Mouse (Mus musculus): ENCODE results near the gene 1700029J07Rik.

The 1700029J07Rik gene

GRCm38 (mm10) chr8:45975126-45975836, at the start of gene 1700029J07Rik, which contains the start of gene Ufsp2:
1700029J07Rik (minus strand) TSS chr8:45975252.
Ufsp2 (plus strand) TSS chr8:45975528.
- peak; percentile 96 for DNase-seq (ENCODE audit: low spot score in 2 of 2)

DNA sequence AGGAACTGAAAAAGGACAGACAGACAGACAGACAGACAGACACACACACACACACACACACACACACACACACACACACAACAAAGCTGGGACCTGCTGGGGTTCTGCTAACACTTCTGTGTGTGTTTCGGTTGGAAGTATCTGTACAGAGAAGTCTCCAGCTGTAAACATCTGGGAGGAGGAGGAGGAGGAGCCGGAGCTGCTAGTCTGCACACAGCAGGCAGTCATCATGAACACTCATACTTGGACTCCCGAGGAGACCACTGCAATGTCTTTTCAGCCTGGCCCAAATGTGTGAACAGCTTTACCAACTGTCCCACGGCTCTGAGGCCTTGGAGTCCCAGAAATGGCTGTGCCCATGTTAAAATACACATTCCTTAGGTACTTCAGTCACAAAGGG, 49.3 kb upstream of the 1700029J07Rik start:
- DNase-seq (ENCODE audit: low spot score in 2 of 2) = no peak

- DNase-seq (ENCODE audit: low spot score in 2 of 2) = no peak
These were observed 47.7 kb upstream of the 1700029J07Rik start for GRCm38 (mm10) chr8:46022758-46023157.

- no peak for DNase-seq (ENCODE audit: low spot score in 2 of 2)
These were observed 47.2 kb upstream of the 1700029J07Rik start for GRCm38 (mm10) chr8:46022203-46022602.

DNA sequence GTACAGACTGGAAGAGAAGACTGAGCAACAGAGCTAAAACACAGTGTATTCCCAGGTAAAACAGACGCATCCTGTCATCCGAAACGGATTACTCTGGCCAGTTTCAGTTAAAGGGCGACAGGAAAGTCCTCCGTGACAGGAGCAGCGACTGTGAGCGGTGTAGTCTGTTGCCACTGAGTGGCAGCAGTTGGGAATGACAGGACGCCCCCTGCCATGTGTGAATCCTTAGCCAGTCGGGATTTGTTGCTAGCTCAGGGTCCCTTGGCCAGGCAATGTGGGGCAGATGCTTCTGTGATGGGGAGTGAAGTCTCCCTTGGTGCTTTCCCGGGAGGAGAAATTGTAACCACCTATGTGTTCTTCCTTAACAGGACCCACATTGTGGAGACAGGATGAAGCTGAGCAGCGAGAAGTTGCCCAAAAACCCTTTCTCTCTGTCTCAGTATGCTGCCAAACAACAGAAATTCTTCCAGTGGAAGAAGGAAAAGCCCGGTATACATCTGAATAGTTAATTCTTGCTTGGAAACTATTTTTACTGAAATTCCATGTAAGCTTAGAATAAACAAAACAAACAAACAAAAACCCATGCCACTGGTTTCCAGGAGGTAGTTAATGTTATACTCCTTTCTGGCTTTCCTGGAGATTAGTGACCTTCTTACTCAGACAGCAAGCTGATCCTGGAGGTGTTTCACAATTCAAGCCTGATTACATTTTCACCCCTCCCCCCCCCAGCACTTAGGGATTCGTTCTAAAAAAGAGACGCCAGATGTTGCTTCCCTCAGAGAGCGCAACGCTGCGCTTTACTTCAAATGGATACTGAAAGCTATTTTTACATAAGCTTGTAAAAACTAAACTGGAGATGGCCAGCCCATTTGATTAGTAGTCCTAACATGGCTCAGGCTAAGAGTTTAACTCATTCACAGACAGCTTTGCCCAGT, 36.0 kb upstream of the 1700029J07Rik start:
- no peak for DNase-seq (ENCODE audit: low spot score in 2 of 2)

- no peak for DNase-seq (ENCODE audit: low spot score in 2 of 2)
These were observed 35.3 kb upstream of the 1700029J07Rik start for GRCm38 (mm10) chr8:46010306-46010705.

GRCm38 (mm10) chr8:46007050-46007672, 32.1 kb upstream of the 1700029J07Rik start:
- DNase-seq (ENCODE audit: low spot score in 2 of 2) = no peak

DNA sequence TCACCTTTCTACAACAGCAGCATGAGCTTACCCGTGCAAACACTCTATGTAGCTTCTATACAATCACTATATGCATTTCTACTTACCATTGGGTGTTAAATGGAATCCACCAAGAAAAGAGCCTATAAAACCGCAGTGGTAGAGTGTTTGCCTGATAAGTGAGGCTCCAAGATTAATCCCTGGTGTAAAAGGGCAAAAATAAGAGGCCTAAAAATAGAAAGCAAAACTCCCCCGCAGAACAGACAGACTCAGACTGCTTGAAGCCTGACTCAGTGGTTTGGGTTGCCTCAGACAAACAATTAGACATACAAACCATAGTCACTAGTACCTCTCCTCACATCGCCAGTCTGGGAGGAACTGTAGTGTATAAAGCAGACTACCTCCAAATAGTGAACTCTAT, 30.5 kb upstream of the 1700029J07Rik start, which contains the start of gene Ankrd37:
Gene Ankrd37 (minus strand): TSS at position 112 of the 400 bp plus-strand sequence.
- DNase-seq (ENCODE audit: low spot score in 2 of 2) = no peak

DNA sequence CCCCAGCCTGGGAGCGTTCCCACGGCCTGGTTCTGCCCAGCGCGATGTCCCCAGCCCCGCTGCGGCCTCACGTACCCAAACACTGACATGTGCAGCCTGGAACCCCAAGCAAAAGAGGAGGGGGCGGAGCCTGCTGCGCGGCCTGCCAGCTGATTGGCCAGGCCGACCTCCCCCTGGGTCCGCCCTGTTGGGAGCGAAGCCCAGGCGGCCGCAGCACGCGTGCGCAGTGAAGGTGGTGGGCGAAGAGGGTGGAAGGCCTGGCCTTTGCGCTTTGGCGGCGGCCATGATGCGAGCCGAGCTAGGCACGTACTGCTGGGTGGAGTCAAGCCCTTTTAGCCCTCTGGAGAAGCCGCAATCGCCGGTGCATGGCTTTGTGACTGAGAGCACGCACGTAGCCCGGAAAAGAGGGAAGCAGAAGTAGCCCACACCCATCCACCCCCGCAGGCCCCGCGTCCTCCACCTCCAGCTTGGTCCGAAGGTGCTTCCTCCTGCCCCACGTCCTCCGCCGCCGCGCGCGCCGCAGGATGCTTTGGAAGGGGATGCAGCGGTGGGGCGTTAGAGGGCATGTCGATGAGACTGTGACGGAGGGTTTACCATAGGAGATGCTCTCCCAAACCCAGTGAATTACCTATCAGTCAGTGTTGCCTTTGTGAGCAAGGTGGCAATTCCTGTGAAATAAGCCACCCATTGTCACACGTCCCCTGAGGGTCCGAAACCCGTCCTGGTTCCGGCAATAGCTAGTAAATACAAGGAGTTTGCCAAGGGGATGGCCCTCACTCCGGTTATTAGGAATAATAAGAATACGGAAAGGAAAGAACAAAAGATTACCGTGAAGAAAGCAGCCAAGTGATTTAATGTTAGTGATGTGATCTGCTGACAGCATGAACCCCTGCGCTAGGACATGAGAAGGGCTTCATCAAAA, 25.0 kb upstream of the 1700029J07Rik start:
- DNase-seq (ENCODE audit: low spot score in 2 of 2) = peak; percentile 99

GRCm38 (mm10) chr8:45999138-45999783, 24.2 kb upstream of the 1700029J07Rik start, which contains the start of gene Lrp2bp:
Lrp2bp (plus strand) TSS chr8:45999303.
- peak; percentile 25 for DNase-seq (ENCODE audit: low spot score in 2 of 2)

DNA sequence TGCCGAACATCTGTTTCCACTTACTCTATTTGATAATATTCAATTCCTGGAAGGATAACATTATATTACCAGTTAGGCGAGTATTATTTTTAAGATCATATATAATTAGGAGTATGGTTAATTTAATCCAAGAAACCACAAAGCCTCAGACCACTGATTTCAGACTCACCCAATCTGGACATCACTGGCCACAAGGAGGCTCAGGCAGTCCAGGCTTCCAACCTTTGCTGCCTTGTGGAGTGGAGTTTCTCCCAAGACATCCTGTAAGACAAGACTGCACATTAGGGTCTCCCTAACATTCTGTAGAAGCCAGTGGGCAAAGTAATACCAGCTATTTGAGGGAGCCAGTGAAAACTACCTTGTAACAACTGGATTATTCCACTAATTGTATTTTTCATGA, 23.2 kb upstream of the 1700029J07Rik start:
- no peak for DNase-seq (ENCODE audit: low spot score in 2 of 2)

GRCm38 (mm10) chr8:45995576-45995975, 20.5 kb upstream of the 1700029J07Rik start:
- DNase-seq (ENCODE audit: low spot score in 2 of 2) = no peak

GRCm38 (mm10) chr8:45994111-45994510, 19.1 kb upstream of the 1700029J07Rik start:
- DNase-seq (ENCODE audit: low spot score in 2 of 2) = no peak

GRCm38 (mm10) chr8:45990631-45991310, 15.7 kb upstream of the 1700029J07Rik start:
- DNase-seq (ENCODE audit: low spot score in 2 of 2) = no peak

- DNase-seq (ENCODE audit: low spot score in 2 of 2) = no peak
These were observed 13.1 kb upstream of the 1700029J07Rik start for GRCm38 (mm10) chr8:45988189-45988588.

GRCm38 (mm10) chr8:45986665-45987064, 11.6 kb upstream of the 1700029J07Rik start:
- DNase-seq (ENCODE audit: low spot score in 2 of 2) = no peak

DNA sequence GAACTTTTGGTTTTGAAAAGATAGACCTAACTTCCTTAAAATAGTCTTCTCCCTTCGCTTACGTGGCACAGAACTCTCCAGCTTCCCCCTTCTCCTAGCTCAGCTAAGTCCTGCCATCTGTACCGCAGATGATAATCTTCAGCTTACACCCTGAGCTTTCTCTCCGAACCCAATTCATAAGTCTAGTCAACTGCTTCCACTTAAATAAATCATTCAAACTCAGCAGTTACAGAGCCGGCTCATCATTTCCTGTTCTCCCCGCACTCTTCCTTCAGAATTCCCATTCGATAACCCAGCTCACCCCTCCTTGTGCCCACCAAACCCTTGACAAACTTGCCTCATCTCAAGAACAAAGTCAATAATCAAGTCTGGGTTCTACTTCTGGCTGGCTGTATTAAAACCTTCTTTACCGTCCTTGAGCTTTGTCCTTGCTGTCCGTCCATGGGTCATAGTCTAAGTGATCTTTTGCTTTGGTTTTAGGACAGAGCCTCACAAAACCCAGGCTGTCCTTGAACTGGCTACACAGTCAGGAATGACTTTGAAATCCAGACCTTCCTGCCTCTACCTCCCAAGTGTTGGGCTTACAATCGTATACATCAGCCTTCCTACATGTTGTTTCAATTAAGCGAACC, 901 bp upstream of the 1700029J07Rik start:
- no peak for DNase-seq (ENCODE audit: low spot score in 2 of 2)

GRCm38 (mm10) chr8:45973988-45974505, 1.0 kb downstream of the 1700029J07Rik start:
- DNase-seq (ENCODE audit: low spot score in 2 of 2) = no peak

DNA sequence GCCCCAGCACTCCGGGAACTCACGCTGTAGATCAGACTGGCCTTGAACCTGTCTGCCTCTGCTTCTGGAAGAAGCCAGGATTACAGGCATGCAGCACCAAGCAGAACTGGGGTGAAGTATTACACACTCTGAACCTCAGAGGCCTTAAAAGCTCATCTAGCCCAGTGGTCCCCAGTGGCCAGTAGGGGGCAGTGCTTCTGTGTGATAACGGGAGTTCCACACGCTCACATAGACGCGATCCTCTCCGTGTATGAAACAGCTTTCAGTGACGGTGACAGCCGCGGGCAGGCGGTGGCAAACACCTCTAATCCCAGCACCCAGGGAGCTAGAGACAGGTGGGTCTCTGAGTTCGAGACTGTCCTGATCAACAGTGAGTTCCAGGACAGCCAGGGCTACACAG, 4.2 kb downstream of the 1700029J07Rik start:
- no peak for DNase-seq (ENCODE audit: low spot score in 2 of 2)

Measured in urinary bladder, postnatal 36 days (tissue).